Mouse (Mus musculus) liver, postnatal 0 days (tissue): ENCODE results near the gene Xrcc4. TPM values are rescaled to one million over a fixed set of nuclear protein-coding genes. Genes with fewer than 3 reads are reported as not detected.

Experiments used
- ATAC-seq: fragments of 200-750 bp; cut with Nextera tagmentation; 2 replicates; pipeline ENCODE4 v1.8.0; 2017; ENCODE audit warnings: mild to moderate bottlenecking, moderate library complexity
- DNase-seq: peaks from one replicate; pipeline ENCODE4 v3.0.0-alpha.2; 2016
- H3K27ac ChIP-seq: fragments of 300-500 bp; sonication (generic); 2 replicates; pipeline ENCODE4 v1.5.1; 2014; ENCODE audit warnings: antibody characterized with exemption, moderate library complexity, mild to moderate bottlenecking, low read depth
- H3K27me3 ChIP-seq: fragments of 300-500 bp; sonication (generic); 2 replicates; pipeline ENCODE4 v1.6.1; 2014; ENCODE audit warnings: low read length, control low read depth, mixed read lengths; ENCODE audit not compliant: insufficient read depth
- H3K36me3 ChIP-seq: fragments of 300-500 bp; sonication (generic); replicated peaks from 2 replicates; pipeline ENCODE4 v1.6.1; 2014; ENCODE audit warnings: mild to moderate bottlenecking, control low read depth, low read length, moderate library complexity, mixed read lengths; ENCODE audit not compliant: insufficient read depth
- H3K4me1 ChIP-seq: fragments of 300-500 bp; sonication (generic); 2 replicates; pipeline ENCODE4 v1.6.1; 2014; ENCODE audit warnings: antibody characterized with exemption, mild to moderate bottlenecking, control low read depth; ENCODE audit not compliant: insufficient read depth
- H3K4me2 ChIP-seq: fragments of 300-500 bp; sonication (generic); 2 replicates; pipeline ENCODE4 v1.6.1; 2014; ENCODE audit warnings: low read depth, mild to moderate bottlenecking, low read length, moderate library complexity, mixed read lengths
- H3K4me3 ChIP-seq: fragments of 300-500 bp; sonication (generic); 2 replicates; pipeline ENCODE4 v1.5.1; 2014; ENCODE audit warnings: low read depth, low read length
- H3K9ac ChIP-seq: fragments of 300-500 bp; sonication (generic); replicated peaks from 2 replicates; pipeline ENCODE4 v1.6.1; 2014; ENCODE audit warnings: mild to moderate bottlenecking, moderate library complexity
- H3K9me3 ChIP-seq: fragments of 300-500 bp; sonication (generic); 2 replicates; pipeline ENCODE4 v1.6.1; 2016; ENCODE audit warnings: mild to moderate bottlenecking, control low read depth, low read length, mixed read lengths
- CTCF ChIP-seq: sonication (generic); IDR thresholded peaks from 2 replicates; pipeline ENCODE4 v1.5.1; 2016; ENCODE audit warnings: antibody characterized with exemption, low read depth
- EP300 ChIP-seq: IDR thresholded peaks from 2 replicates; pipeline ENCODE4 v1.6.1; 2016; ENCODE audit warnings: antibody characterized with exemption, low read depth, mild to moderate bottlenecking
- WGBS: fragments of 180-500 bp; shearing (Covaris S2); extraction: QIAGEN DNeasy Blood & Tissue Kit; methylation state at CpG from one replicate; pipeline ENCODE4 v1.1.7; 2014; ENCODE audit not compliant: insufficient replicate concordance; 5-methylcytosine and 5-hydroxymethylcytosine counted together
- polyA plus RNA-seq: library from polyadenylated mRNA; unstranded; fragments of >200 nt; fragmentation: Nextera tagmentation; extraction: Ambion mirVana; gene quantifications from 2 replicates; pipeline ENCODE4 v1.2.1, GENCODE M21; 2015

Gene Xrcc4
- polyA plus RNA-seq, 1 experiment from 2014 or later = 8.3 TPM

DNA sequence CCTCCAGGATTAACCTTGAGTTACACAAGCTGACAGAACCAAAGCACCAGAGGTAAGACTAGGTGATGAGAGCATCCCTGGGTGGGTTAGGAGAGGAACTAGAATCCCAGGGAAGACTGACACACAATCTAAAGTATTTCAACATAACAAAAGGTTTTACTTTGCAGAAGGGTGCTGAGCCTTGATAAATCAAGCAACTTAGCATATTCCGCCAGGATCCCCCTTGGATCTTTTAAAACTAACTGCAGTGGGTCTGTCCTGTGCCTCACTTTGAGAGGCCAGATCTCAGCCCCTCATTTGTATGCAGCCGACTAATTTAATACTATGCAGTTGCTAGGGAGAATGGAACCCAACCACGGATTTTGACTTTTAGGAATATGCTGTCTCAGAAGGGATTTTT is 309.1 kb downstream of the Xrcc4 start:
- no peak overlapping the region for H3K4me3 ChIP-seq
- H3K9me3 ChIP-seq = no peaks in the 10 kb centered on the region
- no peaks in the 10 kb centered on the region for H3K27me3 ChIP-seq
- H3K4me1 ChIP-seq = 0 out of 2 replicates have a peak, but pooled peaks cover 3% of the 10 kb centered on the region
- no peaks in the 10 kb centered on the region for H3K36me3 ChIP-seq
- ATAC-seq (no peak), DNase-seq (no peak)
- WGBS = 65% methylated on average over 3 of the region's 3 CpGs
- H3K9ac ChIP-seq = no peak overlapping the region
- H3K4me2 ChIP-seq = no peak overlapping the region
- TF ChIP-seq EP300 (no peak), CTCF (no peak)
- no peak overlapping the region for H3K27ac ChIP-seq

DNA sequence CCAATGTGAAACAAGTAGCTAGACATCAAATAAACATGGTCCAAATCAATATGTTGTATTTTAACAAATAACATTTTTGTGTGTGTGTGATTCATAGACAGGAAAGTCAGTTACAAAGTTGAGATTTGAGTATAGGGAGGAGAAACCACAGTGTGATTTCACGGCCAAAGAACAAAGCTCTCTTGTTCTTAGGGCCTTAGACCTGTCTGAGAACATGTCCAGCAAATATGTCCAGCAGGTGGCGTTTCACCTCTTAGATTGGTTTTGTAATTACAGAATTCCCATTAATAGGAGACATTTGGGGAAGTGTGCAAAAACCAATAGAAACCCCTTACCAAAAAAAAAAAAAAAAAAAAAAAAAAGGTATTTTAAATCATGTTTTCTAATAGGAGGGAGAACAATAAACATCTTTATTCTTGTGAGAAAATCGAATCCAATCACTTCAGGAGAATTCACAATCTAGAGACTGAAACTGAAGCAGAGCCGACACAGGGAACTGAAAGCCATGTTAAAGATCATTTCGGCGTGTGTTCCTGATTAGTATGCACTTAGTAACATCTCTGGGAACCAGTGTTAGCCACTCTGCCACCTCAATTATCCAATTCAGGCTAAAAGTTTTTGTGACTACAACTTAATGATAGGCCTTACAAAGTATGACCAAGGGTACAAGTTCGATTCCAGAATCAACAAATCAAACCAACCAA is 310.0 kb downstream of the Xrcc4 start:
- Histone ChIP-seq H3K36me3 (no peaks in the 10 kb centered on the region), H3K4me1 (0 out of 2 replicates have a peak, but pooled peaks cover 3% of the 10 kb centered on the region), H3K9ac (no peak overlapping the region), H3K27me3 (no peaks in the 10 kb centered on the region), H3K27ac (no peak overlapping the region), H3K4me3 (no peak overlapping the region), H3K9me3 (no peaks in the 10 kb centered on the region), H3K4me2 (no peak overlapping the region)
- TF ChIP-seq CTCF (peak; percentile 69), EP300 (no peak)
- no peak for ATAC-seq
- DNase-seq = peak; percentile 59
- 50% methylated on average over 7 of the region's 7 CpGs for WGBS

- TF ChIP-seq EP300 (no peak), CTCF (no peak)
- ATAC-seq (no peak), DNase-seq (no peak)
- H3K27me3 ChIP-seq = no peaks in the 10 kb centered on the region
- no peak overlapping the region for H3K9ac ChIP-seq
- H3K4me2 ChIP-seq = no peak overlapping the region
- no peak overlapping the region for H3K27ac ChIP-seq
- no peaks in the 10 kb centered on the region for H3K9me3 ChIP-seq
- no peaks in the 10 kb centered on the region for H3K36me3 ChIP-seq
- H3K4me1 ChIP-seq = 0 out of 2 replicates have a peak, but pooled peaks cover 1% of the 10 kb centered on the region
- no peak overlapping the region for H3K4me3 ChIP-seq
- WGBS = 71% methylated on average over 1 of the region's 1 CpGs
These were observed 311.6 kb downstream of the Xrcc4 start for GRCm38 (mm10) chr13:89777764-89778163.

GRCm38 (mm10) chr13:89777146-89777545 is 312.3 kb downstream of the Xrcc4 start:
- ATAC-seq (no peak), DNase-seq (no peak)
- Histone ChIP-seq H3K36me3 (no peaks in the 10 kb centered on the region), H3K9me3 (no peaks in the 10 kb centered on the region), H3K9ac (no peak overlapping the region), H3K4me2 (no peak overlapping the region), H3K27me3 (no peaks in the 10 kb centered on the region), H3K27ac (no peak overlapping the region), H3K4me3 (no peak overlapping the region), H3K4me1 (no peaks in the 10 kb centered on the region)
- TF ChIP-seq CTCF = no peak
- WGBS = 90% methylated on average over 1 of the region's 1 CpGs

GRCm38 (mm10) chr13:89766551-89766950 is 322.9 kb downstream of the Xrcc4 start:
- no peak for ATAC-seq
- no peaks in the 10 kb centered on the region for H3K4me1 ChIP-seq
- no peak overlapping the region for H3K9ac ChIP-seq
- H3K27me3 ChIP-seq = no peaks in the 10 kb centered on the region
- no peaks in the 10 kb centered on the region for H3K36me3 ChIP-seq
- 45% methylated on average over 1 of the region's 1 CpGs for WGBS
- no peak overlapping the region for H3K27ac ChIP-seq
- no peak overlapping the region for H3K4me2 ChIP-seq
- DNase-seq = no peak
- H3K4me3 ChIP-seq = no peak overlapping the region
- H3K9me3 ChIP-seq = no peaks in the 10 kb centered on the region
- no peak for TF ChIP-seq CTCF
- TF ChIP-seq EP300 = no peak

- H3K27me3 ChIP-seq = no peaks in the 10 kb centered on the region
- 64% methylated on average over 3 of the region's 3 CpGs for WGBS
- TF ChIP-seq EP300 = no peak
These were observed 323.4 kb downstream of the Xrcc4 start for GRCm38 (mm10) chr13:89765966-89766365.

More at GRCm38 (mm10) chr13:89765966-89766365, 323.4 kb downstream of the Xrcc4 start:
- H3K4me2 ChIP-seq = no peak overlapping the region
- no peak overlapping the region for H3K9ac ChIP-seq
- no peaks in the 10 kb centered on the region for H3K9me3 ChIP-seq
- no peak overlapping the region for H3K27ac ChIP-seq
- no peaks in the 10 kb centered on the region for H3K36me3 ChIP-seq
- no peak for ATAC-seq
- no peaks in the 10 kb centered on the region for H3K4me1 ChIP-seq
- no peak overlapping the region for H3K4me3 ChIP-seq
- no peak for DNase-seq
